Mouse (Mus musculus) embryonic facial prominence, embryonic 10.5 days (tissue): ENCODE results near the gene Bhlha9. TPM values are rescaled to one million over a fixed set of nuclear protein-coding genes. Genes with fewer than 3 reads are reported as not detected.

Experiments
- DNase-seq: peaks from one replicate; pipeline ENCODE4 v3.0.0-alpha.2; 2017; ENCODE audit warnings: low spot score
- H3K27ac ChIP-seq: fragments of 300-500 bp; sonication (generic); replicated peaks from 2 replicates; pipeline ENCODE4 v1.5.1; 2016; ENCODE audit warnings: mild to moderate bottlenecking
- H3K27me3 ChIP-seq: fragments of 300-500 bp; sonication (generic); replicated peaks from 2 replicates; pipeline ENCODE4 v1.6.1; 2016; ENCODE audit warnings: low read depth, mild to moderate bottlenecking; ENCODE audit not compliant: poor library complexity, severe bottlenecking
- H3K36me3 ChIP-seq: fragments of 300-500 bp; sonication (generic); replicated peaks from 2 replicates; pipeline ENCODE4 v1.6.1; 2016; ENCODE audit warnings: mild to moderate bottlenecking, moderate library complexity
- H3K4me1 ChIP-seq: fragments of 300-500 bp; sonication (generic); 2 replicates; pipeline ENCODE4 v1.6.1; 2016
- H3K4me3 ChIP-seq: fragments of 300-500 bp; sonication (generic); 2 replicates; pipeline ENCODE4 v1.5.1; 2016; ENCODE audit warnings: mild to moderate bottlenecking, moderate library complexity
- H3K9me3 ChIP-seq: fragments of 300-500 bp; sonication (generic); 2 replicates; pipeline ENCODE4 v1.6.1; 2016; ENCODE audit warnings: mild to moderate bottlenecking
- WGBS: fragments of 180-500 bp; shearing (Covaris S2); methylation state at CpG from one replicate; pipeline ENCODE4 v1.1.7; 2016; 5-methylcytosine and 5-hydroxymethylcytosine counted together
- polyA plus RNA-seq: library from polyadenylated mRNA; unstranded; fragments of >200 nt; fragmentation: Nextera tagmentation; extraction: Ambion mirVana; gene quantifications from 2 replicates; pipeline ENCODE4 v1.2.1, GENCODE M21; 2016

Gene Bhlha9
- polyA plus RNA-seq: not detected in 2 replicates

DNA sequence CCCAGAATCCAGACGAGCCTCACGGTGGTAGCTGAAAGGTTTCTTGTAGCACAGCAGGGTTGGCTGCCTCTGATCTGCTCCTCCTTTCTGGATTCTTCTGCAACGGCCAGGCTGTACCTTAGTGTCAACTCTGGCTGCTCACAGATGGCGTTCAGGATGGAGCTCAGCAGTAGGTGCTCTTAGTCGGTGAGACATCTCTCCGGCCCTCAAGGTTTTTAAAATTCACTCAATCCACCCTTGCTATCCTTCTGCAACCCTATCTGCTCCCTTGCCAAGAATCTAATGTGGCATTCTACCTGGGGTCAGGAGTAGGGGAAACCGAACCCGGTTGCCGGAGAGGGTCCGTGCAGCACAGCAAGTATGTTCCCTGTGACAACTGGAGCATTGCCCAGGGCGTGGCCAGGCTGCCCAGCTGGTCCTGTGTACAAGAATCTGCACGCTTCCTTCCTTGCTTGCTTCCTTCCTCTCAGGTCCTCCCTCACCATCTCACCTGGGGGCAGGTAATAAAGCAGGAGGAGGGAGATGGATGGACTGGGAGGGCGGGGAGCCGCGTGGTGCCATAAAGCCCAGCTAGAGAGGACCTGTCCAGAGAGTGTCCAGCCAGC is at the start of gene Bhlha9:
TSS of gene Bhlha9 (plus strand) at position 600 of the 605 bp plus-strand sequence.
- no peak for DNase-seq
- WGBS: 60% methylated on average over 15 of the region's 15 CpGs
- H3K27ac ChIP-seq: peak within 1 kb of the TSS; percentile 8; the same call in 1 of the 2 replicates
- H3K4me1 ChIP-seq: peaks cover 17% of the 10 kb centered on the region
- H3K36me3 ChIP-seq: no peaks in the 10 kb centered on the region
- peak within 1 kb of the TSS; percentile 56 for H3K4me3 ChIP-seq
- no peaks in the 10 kb centered on the region for H3K9me3 ChIP-seq
- peaks cover 94% of the 10 kb centered on the region for H3K27me3 ChIP-seq

DNA sequence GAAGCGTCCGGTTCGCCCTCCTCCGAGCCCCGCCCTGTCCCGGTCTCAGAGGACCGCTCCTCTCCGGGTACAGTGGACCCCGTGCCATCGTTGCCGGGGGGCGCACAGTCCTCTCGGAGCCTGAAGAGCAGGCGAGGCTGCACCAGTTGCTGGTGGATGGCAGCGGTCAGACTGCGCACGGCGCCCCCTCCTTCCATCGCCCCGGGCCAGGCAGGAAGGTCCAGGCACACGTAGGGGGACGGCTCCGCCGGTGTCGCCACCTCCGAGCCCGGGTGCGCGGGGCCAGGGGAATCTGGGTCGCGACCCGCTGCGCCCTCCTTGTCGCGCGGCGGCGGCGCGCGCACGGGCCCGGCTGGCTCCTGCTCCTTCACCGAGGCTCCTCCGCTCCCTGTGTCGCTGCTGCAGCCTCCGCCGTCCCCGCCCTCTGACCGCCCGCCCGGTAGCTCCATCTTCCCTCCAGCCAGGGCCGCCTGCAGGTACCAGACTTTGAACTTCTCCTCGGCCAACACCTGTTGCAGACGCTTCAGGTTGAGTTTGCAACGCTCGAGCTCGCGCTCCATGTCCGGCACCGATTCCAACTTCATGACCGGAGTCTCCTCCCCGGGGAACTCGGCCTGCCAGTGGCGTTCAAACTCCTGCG is 49.6 kb upstream of the Bhlha9 start:
- H3K36me3 ChIP-seq: no peaks in the 10 kb centered on the region
- peak; percentile 65 for DNase-seq
- peaks cover 34% of the 10 kb centered on the region for H3K4me1 ChIP-seq
- WGBS: under 1% methylated on average over 66 of the region's 66 CpGs
- peak overlapping the region; percentile 89 for H3K27ac ChIP-seq
- no peaks in the 10 kb centered on the region for H3K9me3 ChIP-seq
- H3K4me3 ChIP-seq: peak overlapping the region; percentile 86
- H3K27me3 ChIP-seq: peaks cover 58% of the 10 kb centered on the region

DNA sequence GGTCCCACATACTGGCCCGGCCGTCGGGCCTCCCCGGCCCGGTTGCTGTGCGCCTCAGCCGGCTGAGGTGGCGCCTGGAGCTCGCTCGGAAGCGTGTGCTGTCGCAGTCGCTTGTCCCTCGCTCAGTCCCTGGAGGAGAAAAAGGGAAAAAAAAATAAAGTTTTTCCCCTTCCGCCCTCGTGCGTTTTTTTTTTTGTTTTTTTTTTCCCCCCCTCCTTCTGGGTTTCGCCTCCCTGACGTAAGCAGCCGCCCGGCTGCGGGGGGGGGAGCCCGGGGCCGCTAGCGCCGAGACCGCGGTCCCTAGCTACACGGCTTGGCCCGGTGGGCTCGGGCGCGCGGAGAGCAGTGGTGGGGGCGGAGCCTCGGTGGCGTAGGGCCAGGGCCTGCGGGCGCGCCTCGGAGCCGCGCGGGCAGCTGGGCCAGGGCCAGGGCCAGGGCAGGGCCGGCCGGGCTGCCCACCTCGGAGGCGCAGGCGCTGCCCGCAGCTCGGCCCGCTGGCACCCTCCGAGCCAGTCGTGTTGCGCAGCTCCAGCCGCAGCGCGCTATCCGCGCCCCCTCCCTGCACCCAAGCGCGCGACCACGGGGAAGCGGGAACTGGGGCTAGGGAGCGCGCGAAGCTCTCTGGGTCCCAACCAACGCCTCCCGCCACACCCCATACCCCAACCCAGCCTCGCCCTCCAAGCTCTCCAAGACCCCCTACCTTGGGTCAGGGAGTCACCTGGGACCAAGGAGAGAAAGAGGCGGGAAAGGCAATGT is 48.9 kb upstream of the Bhlha9 start:
- Histone ChIP-seq H3K4me1 (peaks cover 34% of the 10 kb centered on the region), H3K36me3 (no peaks in the 10 kb centered on the region), H3K27me3 (peaks cover 58% of the 10 kb centered on the region), H3K9me3 (no peaks in the 10 kb centered on the region), H3K4me3 (peak overlapping the region; percentile 86), H3K27ac (peak overlapping the region; percentile 89)
- under 1% methylated on average over 72 of the region's 72 CpGs for WGBS
- DNase-seq: peak; percentile 82

DNA sequence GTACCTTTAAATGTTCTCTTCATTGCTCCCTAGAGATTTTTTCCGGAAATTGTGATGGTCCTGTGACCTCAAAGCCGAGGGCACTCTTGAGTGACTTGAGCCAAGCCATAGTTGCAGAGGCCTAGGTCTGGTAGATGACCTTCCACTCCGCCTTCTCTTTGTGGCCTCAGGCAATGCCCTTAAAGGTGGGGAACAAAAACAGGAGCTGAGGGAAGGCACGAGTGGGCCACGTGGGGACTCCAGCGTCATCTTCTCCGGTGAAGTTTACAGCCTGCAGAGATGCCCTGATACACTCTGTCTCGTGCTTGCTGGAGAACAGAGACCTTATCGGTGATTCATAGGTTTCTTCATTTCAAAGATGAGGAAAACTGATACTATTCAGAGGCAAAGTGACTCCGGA is 48.2 kb upstream of the Bhlha9 start:
- WGBS: 44% methylated on average over 10 of the region's 10 CpGs
- peak overlapping the region; percentile 89 for H3K27ac ChIP-seq
- peaks cover 34% of the 10 kb centered on the region for H3K4me1 ChIP-seq
- H3K27me3 ChIP-seq: peaks cover 54% of the 10 kb centered on the region
- no peaks in the 10 kb centered on the region for H3K9me3 ChIP-seq
- peak overlapping the region; percentile 86 for H3K4me3 ChIP-seq
- H3K36me3 ChIP-seq: no peaks in the 10 kb centered on the region
- DNase-seq: no peak

DNA sequence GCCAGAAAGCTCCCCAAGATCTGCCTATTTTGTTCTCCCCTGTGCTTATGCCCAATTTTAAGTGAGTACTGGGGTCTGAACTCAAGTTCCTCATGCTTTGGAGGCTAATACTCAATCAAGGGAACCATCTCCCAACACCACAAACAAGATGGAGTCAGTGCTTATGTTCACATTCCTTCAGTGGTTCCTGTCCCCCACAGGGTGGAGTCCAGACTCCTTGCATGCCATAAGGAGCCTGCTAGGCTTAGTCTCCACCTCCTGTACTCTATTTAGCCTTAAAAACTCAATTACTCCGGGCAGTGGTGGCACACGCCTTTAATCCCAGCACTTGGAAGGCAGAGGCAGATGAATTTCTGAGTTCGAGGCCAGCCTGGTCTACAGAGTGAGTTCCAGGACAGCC is 47.4 kb upstream of the Bhlha9 start:
- peaks cover 35% of the 10 kb centered on the region for H3K4me1 ChIP-seq
- no peak for DNase-seq
- no peaks in the 10 kb centered on the region for H3K9me3 ChIP-seq
- H3K36me3 ChIP-seq: no peaks in the 10 kb centered on the region
- no peak overlapping the region for H3K27ac ChIP-seq
- H3K4me3 ChIP-seq: no peak overlapping the region
- peaks cover 46% of the 10 kb centered on the region for H3K27me3 ChIP-seq
- 78% methylated on average over 3 of the region's 3 CpGs for WGBS

DNA sequence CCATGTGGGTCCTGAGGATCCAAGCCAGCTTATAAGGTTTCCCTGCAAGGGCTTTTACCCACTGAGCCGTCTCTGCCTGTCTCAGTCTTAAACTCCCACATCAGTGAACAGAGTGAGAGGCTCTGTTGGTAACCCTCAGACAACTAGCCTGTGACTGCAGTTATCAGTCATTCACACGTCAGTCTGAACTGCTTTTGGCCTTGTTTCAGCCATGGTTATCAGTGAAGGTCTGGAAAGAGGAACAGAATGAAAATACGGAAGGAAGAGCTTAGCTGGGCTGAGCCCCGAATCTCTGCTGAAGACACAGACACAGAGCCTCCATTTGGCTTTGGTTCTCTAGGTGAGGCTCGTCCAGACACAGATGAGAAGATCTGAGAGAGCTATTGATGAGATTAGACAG is 43.7 kb upstream of the Bhlha9 start:
- Histone ChIP-seq H3K4me3 (no peak overlapping the region), H3K4me1 (peaks cover 16% of the 10 kb centered on the region), H3K27ac (no peak overlapping the region), H3K27me3 (peaks cover 14% of the 10 kb centered on the region), H3K9me3 (no peaks in the 10 kb centered on the region), H3K36me3 (no peaks in the 10 kb centered on the region)
- DNase-seq: no peak
- WGBS: 80% methylated on average over 5 of the region's 5 CpGs

DNA sequence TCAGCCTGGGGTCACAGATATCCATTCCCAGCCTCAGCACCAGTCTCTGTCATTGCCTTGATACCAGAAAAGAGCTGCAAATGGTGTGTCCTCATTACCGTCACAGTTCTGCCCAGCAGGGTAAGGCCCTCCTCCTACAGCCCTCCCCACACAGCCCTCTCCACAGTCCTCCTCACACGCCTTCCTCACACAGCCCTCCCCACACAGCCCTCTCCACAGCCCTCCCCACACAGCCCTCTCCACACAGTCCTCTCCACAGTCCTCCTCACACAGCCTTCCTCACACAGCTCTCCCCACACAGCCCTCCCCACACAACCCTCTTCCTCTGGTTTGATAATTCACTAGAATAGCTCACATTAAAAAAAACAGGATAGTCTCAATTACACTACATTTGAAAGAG is 42.2 kb upstream of the Bhlha9 start:
- H3K4me1 ChIP-seq: peaks cover 9% of the 10 kb centered on the region; the same call in 1 of the 2 replicates
- no peaks in the 10 kb centered on the region; the same call in 1 of the 2 replicates for H3K27me3 ChIP-seq
- WGBS: 39% methylated on average over 2 of the region's 2 CpGs
- H3K27ac ChIP-seq: no peak overlapping the region
- DNase-seq: no peak
- no peaks in the 10 kb centered on the region for H3K9me3 ChIP-seq
- no peaks in the 10 kb centered on the region for H3K36me3 ChIP-seq
- H3K4me3 ChIP-seq: no peak overlapping the region

DNA sequence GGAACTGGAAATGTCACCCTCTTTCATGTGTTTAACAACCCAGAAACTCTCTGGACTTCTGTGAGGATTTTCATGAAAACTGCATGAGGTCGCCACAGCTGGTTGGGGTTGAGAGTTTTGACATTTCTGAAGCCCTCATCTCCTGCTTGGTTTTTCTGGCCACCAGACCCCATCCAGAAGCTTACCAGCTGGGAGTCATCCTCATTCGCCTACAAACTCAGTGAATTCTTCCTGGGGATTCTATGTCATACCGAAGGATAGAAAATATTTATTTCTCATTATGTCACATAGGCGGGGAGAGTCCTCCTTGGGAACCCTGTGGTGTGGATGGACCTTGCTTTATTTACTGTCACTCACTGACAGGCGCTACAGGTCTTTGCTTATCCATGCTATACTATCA is 41.8 kb upstream of the Bhlha9 start:
- no peak overlapping the region for H3K4me3 ChIP-seq
- H3K27ac ChIP-seq: no peak overlapping the region
- no peaks in the 10 kb centered on the region for H3K36me3 ChIP-seq
- no peaks in the 10 kb centered on the region; the same call in 1 of the 2 replicates for H3K27me3 ChIP-seq
- no peaks in the 10 kb centered on the region for H3K9me3 ChIP-seq
- H3K4me1 ChIP-seq: peaks cover 9% of the 10 kb centered on the region; the same call in 1 of the 2 replicates
- DNase-seq: no peak
- 88% methylated on average over 5 of the region's 5 CpGs for WGBS

DNA sequence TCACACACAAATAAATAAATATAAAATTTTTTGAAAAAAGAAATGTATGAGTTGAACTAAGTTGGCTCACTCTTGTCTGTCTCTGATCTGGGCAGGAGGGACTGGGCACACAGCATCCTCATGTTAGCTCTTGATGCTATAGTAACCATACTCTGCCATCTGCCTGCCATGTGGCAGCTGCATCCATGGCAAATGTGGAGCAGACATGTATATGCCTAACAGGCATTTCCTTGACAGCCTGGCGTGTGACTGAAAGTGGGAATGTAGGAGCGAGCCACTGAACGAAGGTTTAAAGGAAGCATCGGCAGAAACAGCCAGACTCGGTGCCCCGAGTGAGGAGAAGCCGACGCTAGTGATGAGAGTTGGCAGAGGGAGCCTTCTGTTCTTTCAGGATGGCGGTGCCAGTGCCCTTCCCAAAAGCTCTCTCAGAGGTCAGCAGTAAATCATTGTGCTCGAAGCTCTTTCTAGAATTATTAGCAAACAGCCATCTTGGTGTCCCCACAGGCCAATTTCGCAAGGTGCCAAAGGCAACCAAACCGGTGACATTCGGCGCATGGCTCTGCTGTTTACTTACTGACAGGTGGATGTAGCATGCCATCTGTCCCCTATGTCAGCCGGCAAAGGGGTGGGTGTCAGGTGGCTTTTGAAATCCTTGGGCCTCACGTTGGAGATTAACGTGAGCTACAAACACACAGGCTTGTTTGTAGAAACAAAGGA is 32.8 kb upstream of the Bhlha9 start:
- Histone ChIP-seq H3K4me1 (peaks cover 6% of the 10 kb centered on the region), H3K27ac (no peak overlapping the region), H3K36me3 (no peaks in the 10 kb centered on the region), H3K27me3 (no peaks in the 10 kb centered on the region), H3K4me3 (no peak overlapping the region), H3K9me3 (no peaks in the 10 kb centered on the region)
- 84% methylated on average over 17 of the region's 17 CpGs for WGBS
- DNase-seq: no peak

DNA sequence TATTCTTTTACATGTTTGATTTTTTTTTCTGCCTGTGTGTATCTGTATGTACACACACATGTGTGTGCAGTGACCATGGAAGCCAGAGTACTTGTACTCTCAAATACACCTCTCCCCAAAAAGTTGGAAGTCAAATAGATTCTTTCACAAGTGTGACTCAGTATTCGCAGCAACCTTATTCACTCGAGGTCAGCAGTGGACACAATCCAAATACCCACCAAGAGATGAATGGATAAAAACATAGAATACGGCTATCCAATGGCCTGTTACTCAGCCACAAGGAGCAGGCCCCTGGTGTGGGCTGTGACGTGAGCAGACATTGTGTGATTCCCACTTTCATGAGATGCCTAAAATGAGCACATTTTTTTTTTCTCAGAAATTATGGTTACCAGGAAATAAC is 32.0 kb upstream of the Bhlha9 start:
- H3K4me1 ChIP-seq: peaks cover 14% of the 10 kb centered on the region
- H3K27ac ChIP-seq: no peak overlapping the region
- WGBS: 83% methylated on average over 4 of the region's 4 CpGs
- H3K36me3 ChIP-seq: no peaks in the 10 kb centered on the region
- no peak overlapping the region for H3K4me3 ChIP-seq
- no peaks in the 10 kb centered on the region for H3K9me3 ChIP-seq
- DNase-seq: no peak
- H3K27me3 ChIP-seq: peaks cover 7% of the 10 kb centered on the region

DNA sequence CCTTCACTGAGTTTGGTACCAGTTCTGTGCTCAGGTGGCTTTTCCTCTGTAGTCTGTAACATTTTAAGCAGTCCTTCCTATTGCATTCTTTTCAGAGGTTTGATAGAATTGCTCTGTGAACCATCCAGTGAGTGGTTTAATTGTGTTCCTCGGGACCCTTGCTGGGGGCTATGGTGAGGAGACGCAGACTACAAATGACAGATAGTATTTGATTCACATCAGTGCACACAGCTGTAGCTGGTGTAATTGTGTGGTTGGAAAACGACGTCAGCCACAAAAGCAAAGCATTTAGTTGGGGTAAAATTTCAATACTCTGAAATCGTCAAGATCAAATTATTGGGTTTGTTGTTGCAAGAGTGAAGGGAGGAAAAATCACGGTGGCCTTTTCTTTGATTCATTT is 28.0 kb upstream of the Bhlha9 start:
- no peak for DNase-seq
- Histone ChIP-seq H3K9me3 (no peaks in the 10 kb centered on the region), H3K27me3 (peaks cover 27% of the 10 kb centered on the region), H3K27ac (no peak overlapping the region), H3K4me3 (no peak overlapping the region), H3K36me3 (no peaks in the 10 kb centered on the region), H3K4me1 (peaks cover 38% of the 10 kb centered on the region)
- 42% methylated on average over 6 of the region's 6 CpGs for WGBS

DNA sequence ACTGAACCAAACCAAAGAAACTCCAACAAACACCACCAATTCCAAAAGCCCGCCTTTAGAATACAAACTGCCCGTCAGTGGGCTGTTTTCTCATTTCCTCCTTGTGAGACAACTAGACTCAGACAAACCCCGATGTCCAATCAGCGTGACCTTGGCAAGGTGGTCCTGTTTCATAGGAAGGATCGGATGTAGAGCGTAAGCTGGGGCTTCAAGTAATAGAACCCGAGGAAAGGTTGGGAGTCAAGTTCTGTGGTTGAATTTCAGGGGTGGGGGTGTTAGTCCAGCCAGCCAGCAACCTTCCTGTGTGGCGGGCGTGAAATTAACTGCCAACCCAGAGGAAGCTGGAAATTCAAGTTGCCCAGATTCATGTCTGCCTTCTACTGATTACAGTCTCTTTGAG is 27.2 kb upstream of the Bhlha9 start:
- no peak overlapping the region; the same call in 1 of the 2 replicates for H3K4me3 ChIP-seq
- H3K36me3 ChIP-seq: no peaks in the 10 kb centered on the region
- no peaks in the 10 kb centered on the region for H3K9me3 ChIP-seq
- peaks cover 27% of the 10 kb centered on the region for H3K27me3 ChIP-seq
- peaks cover 38% of the 10 kb centered on the region for H3K4me1 ChIP-seq
- whole genome bisulfite sequencing: 67% methylated on average over 9 of the region's 9 CpGs
- no peak overlapping the region for H3K27ac ChIP-seq
- DNase-seq: peak; percentile 28
